Mouse (Mus musculus): ENCODE results near the gene Zfp966. TPM values are rescaled to one million over a fixed set of nuclear protein-coding genes. Genes with fewer than 3 reads are reported as not detected.
"Not testable (repeated sequence)": the region's sequence is repeated elsewhere in the genome, so short reads cannot be mapped to it uniquely, and the experiment has no call there.

Gene Zfp966
- 10 to 100 TPM in 3 of 4 experiments, 1 to 10 TPM in 1; 7.7 to 12.4 (median 10.7) TPM for total RNA-seq (2022)

- DNase-seq, result not testable (repeated sequence)
Observed at GRCm38 (mm10) chr2:175931000-175931399, at the start of gene Zfp966. Gene Zfp966 (minus strand): TSS chr2:175931100.

DNA sequence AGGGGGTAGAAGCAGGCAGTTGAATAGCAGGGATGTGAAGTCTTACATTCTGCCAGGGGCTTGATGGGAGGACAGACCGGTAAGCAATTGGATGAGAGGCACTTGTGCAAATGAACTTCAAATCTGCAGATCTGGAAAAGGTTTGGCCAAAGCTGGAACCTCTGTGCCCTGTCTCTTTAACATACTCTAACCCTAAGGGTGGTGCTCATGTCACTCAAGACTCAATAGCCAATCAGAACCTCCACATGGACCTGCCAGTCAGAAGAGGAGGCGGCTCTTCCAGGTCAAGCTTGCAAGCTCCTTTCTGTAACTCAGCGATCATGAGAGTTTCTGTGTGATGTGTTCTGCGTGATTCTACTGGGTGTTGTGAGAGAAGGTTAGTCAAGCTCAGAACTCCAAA lies 34.1 kb upstream of the Zfp966 start, which contains the start of gene Gm2026:
Gene Gm2026, plus strand, starts transcription at position 301 of the 400 bp plus-strand sequence.
- DNase-seq, result not testable (repeated sequence)

- not testable (repeated sequence) for DNase-seq
Observed at GRCm38 (mm10) chr2:175869024-175869423, 61.9 kb downstream of the Zfp966 start, which contains the start of gene Gm6710. Gene Gm6710 (plus strand): TSS chr2:175869219.

Other genes starting within 250 kb of the Zfp966 start
- gene Zfp969, start 227.5 kb downstream of the Zfp966 start, total RNA-seq (2022), result 10 to 100 TPM in 2 of 4 experiments, 1 to 10 TPM in 1, not detected in 1; 3.9 to 20.6 (median 12.7) TPM
- gene Gm2007, start 189.6 kb downstream of the Zfp966 start, total RNA-seq (2022), result not detected
- 10 to 100 TPM in 3 of 4 experiments, 1 to 10 TPM in 1; 3.3 to 18.7 (median 15.4) TPM for gene Gm14288, start 130.0 kb downstream of the Zfp966 start, total RNA-seq (2022)
- 10 to 100 TPM; 36.3 to 45.4 (median 37.1) TPM for gene Gm6710, start 61.9 kb downstream of the Zfp966 start, total RNA-seq (2022)
- gene Gm2026, start 34.2 kb upstream of the Zfp966 start, total RNA-seq (2022), result 10 to 100 TPM; 21.8 to 27.7 (median 24.6) TPM
- gene Gm2004, start 218.7 kb upstream of the Zfp966 start, total RNA-seq (2022), result 10 to 100 TPM in 1 of 4 experiments, 1 to 10 TPM in 2, not detected in 1; 3.1 to 14.8 (median 4.2) TPM

Data from adrenal gland, adult 8-10 months (tissue).